Mouse (Mus musculus) thymus, postnatal 10 days (tissue): ENCODE data around the gene Mrpl58.
A peak's percentile ranks its signal among the peaks of the same experiment; 100 is the strongest.
"Not testable (repeated sequence)": the region's sequence is repeated elsewhere in the genome, so short reads cannot be mapped to it uniquely, and the experiment has no call there.

Experiments used
- DNase-seq, 2 experiments: peaks; one replicate each; pipeline ENCODE4 v3.0.0; 2021; ENCODE audit warnings: low spot score in 2 of 2

Mrpl58 gene

GRCm38 (mm10) chr11:115382891-115383290 lies 20.7 kb upstream of the Mrpl58 start:
- DNase-seq = no peak

GRCm38 (mm10) chr11:115383701-115384474 lies 19.7 kb upstream of the Mrpl58 start:
- DNase-seq = no peak

DNA sequence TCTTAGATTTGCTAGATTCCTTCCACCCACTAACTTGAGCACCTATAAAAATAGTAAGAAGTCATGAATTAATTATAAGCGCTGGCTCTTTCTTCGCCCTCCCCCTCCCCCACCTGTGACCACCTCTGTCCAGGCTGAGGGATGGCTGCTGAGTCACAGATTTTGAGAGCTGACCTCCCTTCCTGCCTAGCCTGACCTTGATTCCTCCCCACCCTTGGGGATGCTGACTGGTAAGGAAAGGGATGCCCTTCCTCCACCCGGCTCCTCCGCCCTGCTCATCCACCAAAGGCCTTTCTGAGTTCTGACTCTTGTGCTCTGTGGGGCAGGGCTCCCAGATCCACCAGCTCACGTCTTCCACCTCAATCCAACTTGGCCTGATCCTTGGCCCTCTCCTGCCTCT lies 19.0 kb upstream of the Mrpl58 start:
- no peak for DNase-seq

- not testable (repeated sequence) for DNase-seq
Observed at GRCm38 (mm10) chr11:115386859-115387258, 16.7 kb upstream of the Mrpl58 start.

- DNase-seq = no peak
Observed at GRCm38 (mm10) chr11:115391358-115391757, 12.2 kb upstream of the Mrpl58 start.

DNA sequence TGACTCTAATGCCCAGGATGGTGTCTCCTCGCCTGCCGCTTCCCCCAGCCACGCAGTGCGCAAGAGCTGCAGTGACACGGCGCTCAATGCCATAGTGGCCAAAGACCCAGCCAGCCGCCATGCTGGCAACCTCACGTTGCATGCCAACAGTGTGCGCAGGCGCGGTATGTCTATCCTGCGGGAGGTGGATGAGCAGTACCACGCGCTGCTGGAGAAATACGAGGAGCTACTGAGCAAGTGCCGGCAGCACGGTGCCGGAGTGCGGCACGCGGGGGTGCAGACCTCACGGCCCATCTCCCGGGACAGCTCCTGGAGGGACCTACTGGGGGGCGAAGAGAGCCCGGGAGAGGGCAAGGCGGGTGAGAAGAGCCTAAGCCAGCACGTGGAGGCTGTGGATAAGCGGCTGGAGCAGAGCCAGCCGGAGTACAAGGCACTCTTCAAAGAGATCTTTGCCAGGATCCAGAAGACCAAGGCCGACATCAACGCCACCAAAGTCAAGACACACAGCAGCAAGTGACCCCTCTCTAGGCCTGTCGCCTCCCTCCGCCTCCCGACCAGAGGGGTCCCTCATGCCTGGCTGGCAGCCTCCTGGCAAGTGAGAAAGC lies 9.7 kb upstream of the Mrpl58 start:
- DNase-seq = no peak

GRCm38 (mm10) chr11:115398085-115398484 lies 5.5 kb upstream of the Mrpl58 start:
- no peak for DNase-seq

GRCm38 (mm10) chr11:115400126-115400525 lies 3.4 kb upstream of the Mrpl58 start:
- no peak for DNase-seq

- DNase-seq = no peak
Observed at GRCm38 (mm10) chr11:115400630-115401391, 2.7 kb upstream of the Mrpl58 start.

DNA sequence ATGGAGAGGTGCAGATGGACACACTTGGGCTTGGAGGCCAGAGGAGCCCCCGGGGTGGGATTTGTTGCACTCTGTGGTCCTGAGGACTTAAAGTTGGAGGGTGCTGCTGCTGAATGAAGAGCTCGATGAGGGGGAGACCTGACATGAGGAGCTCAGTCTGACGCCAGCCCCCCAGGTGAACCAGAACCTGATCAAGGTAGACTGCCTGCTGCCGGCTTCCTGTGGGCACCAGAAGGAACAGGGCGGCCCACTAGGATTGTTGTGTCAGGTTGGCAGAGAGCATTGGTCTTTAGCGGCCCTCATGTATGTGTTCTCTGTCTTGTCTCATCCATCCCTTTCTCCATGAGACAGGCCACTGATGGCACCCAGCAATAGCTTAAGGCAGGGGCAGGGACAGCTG lies 2.2 kb downstream of the Mrpl58 start:
- DNase-seq = peak in 1 of 2 experiments; percentile 29

GRCm38 (mm10) chr11:115406858-115407401 lies 3.4 kb downstream of the Mrpl58 start:
- peak; percentile 75 to 82 for DNase-seq

DNA sequence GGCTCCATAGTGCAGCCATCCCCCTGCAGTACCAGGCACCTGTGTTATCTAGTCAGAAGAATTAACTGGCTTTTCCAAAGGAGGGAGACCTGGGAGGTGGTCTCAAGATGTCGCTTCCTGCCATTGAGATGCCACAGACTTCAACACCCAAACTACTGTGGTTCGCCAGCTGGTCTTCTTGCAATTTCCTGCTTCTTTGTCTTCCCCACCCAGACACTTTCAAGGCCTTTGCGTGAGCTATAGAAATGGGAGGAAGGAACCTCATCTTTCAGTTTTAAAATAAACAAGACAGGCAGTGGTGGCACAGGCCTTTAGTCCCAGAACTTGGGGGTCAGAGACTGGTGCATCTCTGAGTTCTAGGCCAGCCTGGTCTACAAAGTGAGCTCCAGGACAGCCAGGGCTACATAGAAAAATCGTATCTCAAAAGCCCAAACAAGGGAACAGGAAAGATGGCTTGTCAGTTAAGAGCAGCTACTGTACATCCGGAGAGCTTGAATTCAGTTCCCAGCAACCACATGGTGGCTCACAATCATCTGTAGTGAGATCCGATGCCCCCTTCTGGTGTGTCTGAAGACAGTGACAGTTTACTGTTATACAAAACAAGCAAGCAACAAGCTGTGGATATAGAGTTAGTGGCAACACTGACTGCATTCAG lies 4.8 kb downstream of the Mrpl58 start:
- peak; percentile 72 to 77 for DNase-seq

- no peak for DNase-seq
Observed at GRCm38 (mm10) chr11:115409556-115409955, 6.0 kb downstream of the Mrpl58 start.

DNA sequence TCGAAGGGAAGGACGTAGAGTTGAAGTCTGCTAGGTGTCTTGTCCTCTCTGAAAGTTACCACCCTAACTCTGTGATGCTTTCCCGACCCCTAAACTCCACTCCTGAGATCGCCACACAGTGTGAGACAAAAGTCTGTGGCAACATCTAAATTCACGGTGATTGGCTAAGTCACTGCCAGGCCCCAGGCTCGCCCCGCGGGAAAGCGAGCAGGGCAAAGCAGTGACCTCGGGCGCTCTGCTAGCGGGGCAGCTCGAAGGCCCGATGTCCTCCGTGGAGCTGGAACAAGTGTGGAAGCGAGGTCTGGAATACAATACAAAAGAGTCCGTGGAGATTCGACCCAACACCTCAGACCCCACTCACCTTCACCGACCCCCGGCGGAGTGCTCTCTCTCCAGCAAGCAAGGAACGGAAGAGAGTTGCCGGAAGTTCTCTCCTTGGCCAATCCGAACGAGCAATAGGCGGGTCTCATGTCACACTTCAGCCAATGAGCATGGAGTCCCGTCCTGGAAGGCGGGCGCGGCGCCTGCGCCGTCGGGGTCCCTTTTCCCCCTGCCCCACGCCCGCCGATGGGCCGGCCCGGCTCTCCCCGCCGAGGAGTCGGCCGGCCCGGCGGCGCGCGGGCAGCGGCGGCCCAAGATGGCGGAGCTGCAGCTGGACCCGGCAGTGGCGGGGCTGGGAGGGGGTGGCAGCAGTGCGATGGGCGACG lies 16.1 kb downstream of the Mrpl58 start, which contains the start of the genes Atp5h and Kctd2:
Gene Atp5h (minus strand): TSS at position 432 of the 707 bp plus-strand sequence.
Gene Kctd2 (plus strand): TSS at position 598 of the 707 bp plus-strand sequence.
- DNase-seq = peak; percentile 92

DNA sequence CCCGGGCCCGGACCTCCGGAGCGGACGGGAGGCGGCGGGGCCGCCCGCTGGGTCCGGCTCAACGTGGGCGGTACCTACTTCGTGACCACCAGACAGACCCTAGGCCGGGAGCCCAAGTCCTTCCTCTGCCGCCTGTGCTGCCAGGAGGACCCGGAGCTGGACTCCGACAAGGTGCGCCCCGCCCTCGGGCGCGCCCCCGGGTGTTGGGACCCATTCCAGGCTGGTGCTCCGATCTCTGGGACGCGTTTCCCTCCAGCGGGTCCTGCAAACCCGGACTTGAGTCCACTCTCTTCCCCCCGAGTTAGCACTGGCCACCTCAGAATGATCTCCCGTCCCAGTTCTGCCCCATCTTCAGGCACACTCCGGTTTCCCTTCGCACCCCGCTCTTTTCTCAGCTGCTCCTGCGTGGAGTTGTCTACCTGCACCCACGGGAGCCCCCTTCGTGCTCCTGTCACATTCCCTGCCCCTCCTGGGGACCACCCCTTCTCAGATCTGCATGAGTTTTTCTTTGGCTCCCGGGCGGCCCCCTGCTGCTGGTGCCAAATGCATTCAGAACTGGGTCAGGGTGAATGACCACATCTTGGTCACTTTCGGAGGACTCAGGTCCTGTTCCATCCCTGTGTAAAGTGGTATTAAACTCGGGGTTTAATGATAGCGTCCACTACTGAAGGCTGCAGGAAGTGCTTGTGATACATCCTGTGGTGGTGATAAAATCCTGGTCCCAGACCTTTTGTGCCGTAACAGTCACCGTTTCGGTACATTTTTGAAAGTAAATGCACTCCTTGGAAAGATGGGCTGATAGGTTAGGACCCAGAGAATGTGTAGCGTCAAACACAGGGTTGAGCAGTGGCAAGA lies 17.0 kb downstream of the Mrpl58 start:
- peak in 1 of 2 experiments; percentile 51 for DNase-seq

- DNase-seq = no peak
Observed at GRCm38 (mm10) chr11:115421328-115421727, 17.8 kb downstream of the Mrpl58 start.

- DNase-seq = no peak
Observed at GRCm38 (mm10) chr11:115421972-115422371, 18.4 kb downstream of the Mrpl58 start.

DNA sequence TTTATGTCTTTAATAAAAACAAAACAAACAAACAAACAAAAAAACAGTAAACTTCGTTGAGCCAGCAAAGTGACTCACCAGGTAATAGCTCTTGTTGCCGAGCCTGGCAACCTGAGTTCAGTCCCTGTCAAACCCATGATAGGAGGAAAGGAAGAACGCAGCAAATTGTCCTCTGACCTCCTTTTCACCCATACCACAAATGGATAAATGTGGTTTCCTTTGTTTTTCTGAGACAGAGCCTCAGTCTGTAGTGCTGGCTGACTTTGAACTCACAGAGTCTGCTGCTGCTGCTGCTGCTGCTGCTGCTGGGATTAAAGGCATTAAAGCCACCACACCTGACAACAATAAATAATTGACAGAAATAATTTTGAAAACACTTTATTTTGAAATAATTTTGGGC lies 19.5 kb downstream of the Mrpl58 start:
- no peak for DNase-seq

GRCm38 (mm10) chr11:115424666-115425065 lies 21.1 kb downstream of the Mrpl58 start:
- no peak for DNase-seq

DNA sequence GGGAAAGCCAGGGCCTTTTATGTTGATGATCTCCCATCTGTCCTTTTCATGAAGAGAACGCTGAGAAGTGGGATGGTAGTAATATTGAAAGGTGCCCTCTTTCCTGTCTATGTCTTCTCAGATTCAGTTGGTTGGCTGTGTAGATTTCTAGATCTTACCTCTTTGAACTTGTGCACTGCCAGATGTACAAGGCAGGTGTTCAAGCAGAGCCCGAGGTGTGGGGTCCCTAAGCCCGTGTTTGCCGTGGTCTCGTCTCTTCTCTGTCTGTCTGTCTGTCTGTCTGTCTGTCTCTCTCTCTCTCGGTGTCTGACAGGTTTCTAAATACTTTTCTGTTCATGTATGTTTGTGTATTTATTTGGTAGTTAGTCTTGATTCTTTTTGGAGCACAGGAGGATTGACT lies 22.1 kb downstream of the Mrpl58 start:
- peak; percentile 60 to 67 for DNase-seq
